Mouse (Mus musculus) forebrain, embryonic 15.5 days (tissue): Measurements from ENCODE around the gene Lin28a. TPM values are rescaled to one million over a fixed set of nuclear protein-coding genes. Genes with fewer than 3 reads are reported as not detected.

Experiments used
- ATAC-seq: fragments of 200-750 bp; cut with Nextera tagmentation; replicated peaks from 2 replicates; pipeline ENCODE4 v1.8.0; 2017; ENCODE audit warnings: mild to moderate bottlenecking, moderate TSS enrichment, moderate library complexity
- H3K27ac ChIP-seq: fragments of 300-500 bp; sonication (generic); replicated peaks from 2 replicates; pipeline ENCODE4 v1.5.1; 2015; ENCODE audit warnings: mild to moderate bottlenecking, inconsistent platforms
- H3K27me3 ChIP-seq: fragments of 300-500 bp; sonication (generic); 2 replicates; pipeline ENCODE4 v1.6.1; 2015; ENCODE audit warnings: inconsistent platforms
- H3K36me3 ChIP-seq: fragments of 300-500 bp; sonication (generic); 2 replicates; pipeline ENCODE4 v1.6.1; 2015; ENCODE audit warnings: mild to moderate bottlenecking, inconsistent platforms
- H3K4me1 ChIP-seq: fragments of 300-500 bp; sonication (generic); 2 replicates; pipeline ENCODE4 v1.6.1; 2015; ENCODE audit warnings: inconsistent platforms
- H3K4me2 ChIP-seq: fragments of 300-500 bp; sonication (generic); replicated peaks from 2 replicates; pipeline ENCODE4 v1.6.1; 2015; ENCODE audit warnings: mild to moderate bottlenecking, inconsistent platforms
- H3K4me3 ChIP-seq: fragments of 300-500 bp; sonication (generic); 2 replicates; pipeline ENCODE4 v1.5.1; 2015; ENCODE audit warnings: mild to moderate bottlenecking, inconsistent platforms
- H3K9ac ChIP-seq: fragments of 300-500 bp; sonication (generic); replicated peaks from 2 replicates; pipeline ENCODE4 v1.6.1; 2015; ENCODE audit warnings: mild to moderate bottlenecking, inconsistent platforms
- H3K9me3 ChIP-seq: fragments of 300-500 bp; sonication (generic); 2 replicates; pipeline ENCODE4 v1.6.1; 2016; ENCODE audit warnings: inconsistent platforms
- WGBS: fragments of 180-500 bp; shearing (Covaris S2); methylation state at CpG from one replicate; pipeline ENCODE4 v1.1.7; 2015; ENCODE audit warnings: mixed read lengths; 5-methylcytosine and 5-hydroxymethylcytosine counted together
- polyA plus RNA-seq: library from polyadenylated mRNA; unstranded; fragments of >200 nt; fragmentation: Nextera tagmentation; extraction: Ambion mirVana; gene quantifications from 2 replicates; pipeline ENCODE4 v1.2.1, GENCODE M21; 2015

Lin28a gene
- polyA plus RNA-seq, 1 experiment from 2014 or later = not detected

DNA sequence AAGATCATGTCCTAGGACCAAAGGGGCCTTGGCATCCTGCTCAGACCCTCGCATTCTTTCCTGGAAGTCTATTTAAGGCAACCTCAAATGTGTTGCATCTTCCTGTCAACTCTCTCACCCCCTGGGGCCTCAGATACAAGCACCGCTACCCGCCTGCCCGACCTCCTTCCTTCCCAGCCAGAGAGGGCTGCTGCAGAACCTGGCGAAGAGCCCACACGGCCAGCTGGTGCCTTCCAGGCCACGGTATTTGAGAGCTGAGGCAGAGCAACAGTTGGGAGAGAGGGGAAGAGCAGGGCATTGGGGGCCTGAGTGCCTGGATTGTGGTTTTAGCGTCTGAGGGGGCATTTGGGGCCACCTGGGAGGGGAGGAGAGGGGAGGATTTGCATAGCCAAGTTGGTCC is 33.9 kb upstream of the Lin28a start:
- H3K4me3 ChIP-seq = no peak overlapping the region
- no peak for ATAC-seq
- H3K36me3 ChIP-seq = no peaks in the 10 kb centered on the region
- H3K4me2 ChIP-seq = no peak overlapping the region
- H3K27ac ChIP-seq = no peak overlapping the region
- no peaks in the 10 kb centered on the region for H3K9me3 ChIP-seq
- H3K27me3 ChIP-seq = no peaks in the 10 kb centered on the region
- no peak overlapping the region for H3K9ac ChIP-seq
- WGBS = 23% methylated on average over 8 of the region's 8 CpGs
- peaks cover 4% of the 10 kb centered on the region for H3K4me1 ChIP-seq

GRCm38 (mm10) chr4:134051912-134052311 is 33.3 kb upstream of the Lin28a start:
- no peak overlapping the region for H3K27ac ChIP-seq
- no peaks in the 10 kb centered on the region for H3K27me3 ChIP-seq
- WGBS = 77% methylated on average over 5 of the region's 5 CpGs
- no peak overlapping the region for H3K4me2 ChIP-seq
- H3K4me1 ChIP-seq = peaks cover 4% of the 10 kb centered on the region
- H3K36me3 ChIP-seq = no peaks in the 10 kb centered on the region
- no peak overlapping the region for H3K4me3 ChIP-seq
- H3K9ac ChIP-seq = no peak overlapping the region
- H3K9me3 ChIP-seq = no peaks in the 10 kb centered on the region
- ATAC-seq = no peak

DNA sequence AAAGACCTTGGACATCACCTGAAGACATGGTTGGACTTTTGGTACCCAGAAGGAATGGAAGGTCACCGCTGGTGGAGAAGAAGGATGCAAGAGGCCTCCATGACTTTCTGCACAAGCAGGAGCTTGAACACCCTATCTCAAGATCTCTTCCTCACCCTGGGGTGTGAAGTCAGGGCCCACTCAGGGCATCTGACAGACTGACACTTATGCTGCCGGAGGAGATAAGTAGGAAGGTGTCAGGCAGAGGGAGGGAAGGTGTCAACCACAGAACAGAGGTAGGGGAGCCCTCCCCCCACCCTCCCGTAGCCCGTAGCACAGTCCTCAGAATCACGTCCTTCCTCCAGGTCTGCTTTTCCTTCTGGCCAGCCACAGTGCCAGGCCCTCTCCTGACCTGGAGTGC is 29.0 kb upstream of the Lin28a start:
- Histone ChIP-seq H3K27ac (no peak overlapping the region), H3K27me3 (no peaks in the 10 kb centered on the region), H3K36me3 (no peaks in the 10 kb centered on the region), H3K4me3 (no peak overlapping the region), H3K9me3 (no peaks in the 10 kb centered on the region), H3K9ac (no peak overlapping the region), H3K4me2 (no peak overlapping the region), H3K4me1 (peaks cover 2% of the 10 kb centered on the region)
- ATAC-seq = no peak
- 82% methylated on average over 5 of the region's 5 CpGs for WGBS

DNA sequence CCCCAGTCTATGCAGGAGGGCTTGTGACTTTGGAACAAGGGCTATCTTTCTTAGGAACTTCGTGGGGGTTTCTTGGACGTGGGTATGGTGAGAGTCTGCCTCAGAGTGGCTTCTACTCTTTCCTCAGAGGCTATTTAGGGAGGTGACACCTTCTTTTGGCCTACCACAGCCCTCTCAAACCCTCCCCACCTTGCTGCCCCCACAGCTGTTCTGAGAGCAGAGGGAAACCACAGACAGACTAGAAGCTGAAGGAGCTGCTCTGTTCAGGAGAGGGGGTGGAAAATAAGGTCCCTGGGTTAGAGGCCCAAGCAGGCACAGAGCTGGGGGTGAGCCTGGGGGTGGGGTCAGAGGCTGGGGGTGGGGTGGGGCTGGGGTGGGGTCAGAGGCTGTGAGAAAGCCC is 24.4 kb upstream of the Lin28a start:
- no peak for ATAC-seq
- no peaks in the 10 kb centered on the region for H3K4me1 ChIP-seq
- H3K36me3 ChIP-seq = no peaks in the 10 kb centered on the region
- H3K4me2 ChIP-seq = no peak overlapping the region
- 49% methylated on average over 2 of the region's 2 CpGs for WGBS
- H3K27me3 ChIP-seq = no peaks in the 10 kb centered on the region
- H3K9ac ChIP-seq = no peak overlapping the region
- no peak overlapping the region for H3K4me3 ChIP-seq
- H3K27ac ChIP-seq = no peak overlapping the region
- H3K9me3 ChIP-seq = no peaks in the 10 kb centered on the region

GRCm38 (mm10) chr4:134041317-134042123 is 22.9 kb upstream of the Lin28a start:
- Histone ChIP-seq H3K9ac (no peak overlapping the region), H3K4me1 (no peaks in the 10 kb centered on the region), H3K36me3 (no peaks in the 10 kb centered on the region), H3K4me3 (no peak overlapping the region), H3K27ac (no peak overlapping the region), H3K27me3 (no peaks in the 10 kb centered on the region), H3K4me2 (no peak overlapping the region), H3K9me3 (no peaks in the 10 kb centered on the region)
- ATAC-seq = no peak
- 49% methylated on average over 9 of the region's 9 CpGs for WGBS

GRCm38 (mm10) chr4:134035953-134036352 is 17.3 kb upstream of the Lin28a start:
- no peak overlapping the region for H3K27ac ChIP-seq
- H3K4me3 ChIP-seq = no peak overlapping the region
- no peaks in the 10 kb centered on the region for H3K36me3 ChIP-seq
- peak; percentile 46; the same call in 1 of the 2 replicates for ATAC-seq
- no peaks in the 10 kb centered on the region for H3K27me3 ChIP-seq
- 6% methylated on average over 16 of the region's 16 CpGs for WGBS
- no peaks in the 10 kb centered on the region for H3K4me1 ChIP-seq
- peak overlapping the region; percentile 29; the same call in 1 of the 2 replicates for H3K4me2 ChIP-seq
- no peaks in the 10 kb centered on the region for H3K9me3 ChIP-seq
- H3K9ac ChIP-seq = no peak overlapping the region

- H3K27me3 ChIP-seq = no peaks in the 10 kb centered on the region
- H3K4me2 ChIP-seq = no peak overlapping the region
- H3K4me3 ChIP-seq = no peak overlapping the region
- WGBS = 28% methylated on average over 9 of the region's 9 CpGs
- no peaks in the 10 kb centered on the region for H3K9me3 ChIP-seq
- no peaks in the 10 kb centered on the region for H3K36me3 ChIP-seq
- H3K4me1 ChIP-seq = no peaks in the 10 kb centered on the region
- no peak for ATAC-seq
- no peak overlapping the region for H3K27ac ChIP-seq
- no peak overlapping the region for H3K9ac ChIP-seq
Observed at GRCm38 (mm10) chr4:134025802-134026201, 7.2 kb upstream of the Lin28a start.

DNA sequence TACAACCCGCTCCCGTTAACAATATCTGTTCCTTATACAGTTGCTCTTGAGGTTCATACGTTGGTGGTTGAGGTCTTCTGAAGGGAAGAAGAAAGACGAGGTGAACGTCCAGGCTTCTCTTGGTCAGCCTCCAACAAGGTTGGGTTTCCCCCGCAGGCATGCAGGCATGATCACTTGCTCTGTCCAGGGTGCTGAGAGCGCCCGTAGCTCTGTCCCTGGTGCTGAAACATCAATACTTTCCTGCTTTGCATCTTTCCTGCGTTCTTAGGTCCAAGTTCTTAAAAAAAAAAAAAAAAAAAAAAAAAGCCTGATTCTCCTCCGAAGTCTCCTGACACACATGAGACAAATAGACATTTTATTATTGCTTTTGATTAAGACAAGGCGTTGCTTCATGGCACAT is 2.0 kb upstream of the Lin28a start:
- Histone ChIP-seq H3K27me3 (peaks cover 38% of the 10 kb centered on the region), H3K4me2 (no peak overlapping the region), H3K4me1 (peaks cover 31% of the 10 kb centered on the region), H3K4me3 (no peak overlapping the region), H3K9me3 (no peaks in the 10 kb centered on the region), H3K36me3 (no peaks in the 10 kb centered on the region), H3K27ac (no peak overlapping the region), H3K9ac (no peak overlapping the region)
- no peak for ATAC-seq
- 4% methylated on average over 11 of the region's 11 CpGs for WGBS

- 3% methylated on average over 16 of the region's 16 CpGs for WGBS
- Histone ChIP-seq H3K4me1 (peaks cover 31% of the 10 kb centered on the region), H3K27ac (peak overlapping the region; percentile 31; the same call in 1 of the 2 replicates), H3K9ac (0 out of 2 replicates have a peak overlapping the region, but pooled peaks have one; percentile 7), H3K36me3 (no peaks in the 10 kb centered on the region), H3K9me3 (no peaks in the 10 kb centered on the region), H3K4me2 (peak overlapping the region; percentile 48), H3K4me3 (peak overlapping the region; percentile 16), H3K27me3 (peaks cover 39% of the 10 kb centered on the region)
- no peak for ATAC-seq
Observed at GRCm38 (mm10) chr4:134019641-134020351, 1.2 kb upstream of the Lin28a start.

DNA sequence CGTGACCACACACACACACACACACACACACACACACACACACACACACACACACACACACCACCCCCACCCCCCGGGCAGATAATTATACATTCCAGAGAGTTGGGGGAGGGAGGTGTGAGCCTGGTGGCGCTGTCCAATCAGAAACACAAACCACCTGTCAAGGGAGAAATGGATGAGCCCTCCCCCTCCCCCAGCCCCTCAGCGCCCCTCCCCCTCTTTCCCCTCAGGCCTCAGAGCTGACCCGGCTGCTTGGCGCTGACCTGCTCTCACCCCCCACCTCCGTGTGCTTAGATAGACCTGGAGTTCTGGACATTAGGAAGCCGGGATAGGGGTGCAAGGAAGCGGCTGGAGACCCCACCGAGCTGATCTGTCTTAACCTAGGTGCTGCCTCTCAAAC is 569 bp upstream of the Lin28a start:
- H3K27me3 ChIP-seq = peaks cover 39% of the 10 kb centered on the region
- no peak overlapping the region for H3K9ac ChIP-seq
- H3K4me3 ChIP-seq = peak overlapping the region; percentile 16; the same call in 1 of the 2 replicates
- H3K27ac ChIP-seq = no peak overlapping the region; the same call in 1 of the 2 replicates
- 0% methylated on average over 9 of the region's 10 CpGs for WGBS
- H3K36me3 ChIP-seq = no peaks in the 10 kb centered on the region
- H3K4me2 ChIP-seq = peak overlapping the region; percentile 48
- H3K9me3 ChIP-seq = no peaks in the 10 kb centered on the region
- no peak for ATAC-seq
- H3K4me1 ChIP-seq = peaks cover 31% of the 10 kb centered on the region

DNA sequence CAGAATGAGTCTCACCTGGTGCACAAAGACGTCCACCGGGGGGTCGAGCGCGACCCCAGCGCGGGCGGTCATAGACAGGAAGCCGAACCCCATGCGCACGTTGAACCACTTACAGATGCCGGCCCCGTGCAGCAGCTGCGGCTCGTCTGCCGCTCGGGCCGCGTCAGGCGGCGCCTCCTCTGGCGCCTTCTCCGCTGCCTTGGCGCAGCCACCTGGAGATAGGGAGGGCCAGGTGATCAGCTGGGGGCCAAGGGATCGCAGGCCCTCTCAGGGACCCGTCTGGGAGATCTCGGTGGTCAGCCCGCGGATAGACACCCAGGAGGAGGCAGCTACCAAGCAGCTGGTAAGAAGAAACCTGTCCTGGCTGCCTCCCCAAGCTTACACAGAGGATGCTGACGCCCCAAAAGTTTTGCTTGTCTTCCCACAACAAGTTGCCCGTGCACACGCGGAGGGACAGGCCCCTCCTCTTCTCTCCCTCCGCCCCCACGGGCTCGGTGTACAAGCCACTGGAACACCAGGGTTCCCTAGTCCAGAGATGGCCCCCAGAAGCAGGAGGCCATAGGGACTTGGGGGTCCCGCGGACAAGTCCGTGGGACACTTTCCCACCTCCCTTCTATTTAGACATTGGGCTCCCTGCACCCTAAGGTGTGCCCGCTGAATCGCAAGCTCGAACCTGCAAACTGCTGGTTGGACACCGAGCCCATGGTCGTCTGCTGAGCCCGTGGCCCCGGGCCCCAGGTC is 433 bp downstream of the Lin28a start:
- peak overlapping the region; percentile 48 for H3K4me2 ChIP-seq
- H3K9ac ChIP-seq = 0 out of 2 replicates have a peak overlapping the region, but pooled peaks have one; percentile 0
- peaks cover 31% of the 10 kb centered on the region for H3K4me1 ChIP-seq
- no peaks in the 10 kb centered on the region for H3K36me3 ChIP-seq
- no peak overlapping the region for H3K27ac ChIP-seq
- H3K9me3 ChIP-seq = no peaks in the 10 kb centered on the region
- peak overlapping the region; percentile 30 for H3K4me3 ChIP-seq
- peaks cover 39% of the 10 kb centered on the region for H3K27me3 ChIP-seq
- under 1% methylated on average over 46 of the region's 46 CpGs for WGBS
- ATAC-seq = no peak
